Mouse (Mus musculus): ENCODE measurements around the gene Apopt1.
"Not testable (repeated sequence)": the region's sequence is repeated elsewhere in the genome, so short reads cannot be mapped to it uniquely, and the experiment has no call there.

The Apopt1 gene

DNA sequence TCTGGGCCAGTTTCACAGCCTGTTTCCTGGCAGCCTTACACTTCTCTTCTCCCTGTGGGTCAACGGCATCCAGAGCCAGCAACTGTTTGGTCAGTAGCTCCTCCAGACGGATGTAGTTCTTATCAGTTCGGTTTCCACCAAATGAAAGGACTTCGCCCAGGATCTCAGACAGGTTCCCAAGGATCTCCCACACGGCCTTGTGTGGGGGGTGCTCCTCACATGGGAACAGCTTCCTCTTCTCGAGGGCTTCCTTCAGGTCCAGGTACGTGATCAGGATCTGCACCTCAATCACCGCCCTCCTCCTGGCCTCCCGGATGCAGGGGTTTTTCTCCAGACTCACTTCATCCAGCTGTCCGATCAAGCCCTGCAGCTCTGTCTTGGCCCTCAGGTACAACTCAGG lies 3.0 kb upstream of the Apopt1 start:
- no peak for DNase-seq

DNA sequence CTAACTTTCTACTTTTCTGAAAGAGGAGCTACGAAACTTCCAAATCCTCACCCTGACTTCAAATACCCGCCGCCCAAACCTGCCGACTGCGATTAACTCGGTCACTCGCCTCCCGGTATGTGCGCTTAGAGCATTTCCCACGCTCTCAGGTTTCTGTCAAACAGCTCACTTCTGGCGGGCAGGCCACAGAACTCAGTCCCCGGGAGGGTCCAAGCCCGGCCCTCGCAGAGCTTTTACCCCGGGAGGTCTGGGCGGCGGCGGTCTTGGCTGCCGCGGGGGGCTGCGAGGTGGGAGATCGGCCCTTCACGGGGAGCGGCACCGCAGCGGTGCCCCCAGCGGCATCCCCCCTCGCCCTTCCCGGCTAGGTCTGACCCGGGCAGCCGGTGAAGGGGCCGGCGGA lies 585 bp upstream of the Apopt1 start:
- DNase-seq: no peak

DNA sequence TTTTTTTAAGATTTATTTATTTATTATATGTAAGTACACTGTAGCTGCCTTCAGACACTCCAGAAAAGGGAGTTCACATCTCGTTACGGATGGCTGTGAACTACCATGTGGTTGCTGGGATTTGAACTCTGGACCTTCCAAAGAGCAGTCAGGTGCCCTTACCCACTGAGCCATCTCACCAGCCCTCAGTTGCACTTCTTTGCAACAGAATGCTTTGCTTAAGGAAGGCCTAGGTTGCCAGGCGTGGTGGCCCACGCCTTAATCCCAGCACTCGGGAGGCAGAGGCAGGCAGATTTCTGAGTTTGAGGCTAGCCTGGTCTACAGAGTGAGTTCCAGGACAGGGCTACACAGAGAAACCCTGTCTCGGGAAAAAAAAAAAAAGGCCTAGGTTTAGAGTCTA lies 819 bp downstream of the Apopt1 start:
- DNase-seq: not testable (repeated sequence)

DNA sequence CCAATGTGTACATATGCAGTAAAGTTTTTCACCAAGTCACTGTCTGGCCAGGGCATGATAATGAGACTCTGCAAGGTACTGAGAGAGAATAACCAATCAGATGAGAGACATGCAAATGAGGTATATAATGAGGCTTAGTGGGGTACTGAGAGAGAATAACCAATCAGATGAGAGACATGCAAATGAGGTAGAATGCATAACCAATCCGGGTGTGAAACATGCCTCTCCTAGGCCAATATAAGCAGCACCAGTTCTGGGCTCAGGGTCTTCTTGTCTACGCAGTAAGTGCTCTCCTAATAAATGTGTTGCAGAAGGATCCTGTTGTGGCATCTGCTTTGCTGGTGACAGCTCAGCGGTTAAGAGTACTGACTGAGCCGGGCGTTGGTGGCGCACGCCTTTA lies 3.4 kb downstream of the Apopt1 start:
- DNase-seq: no peak

DNA sequence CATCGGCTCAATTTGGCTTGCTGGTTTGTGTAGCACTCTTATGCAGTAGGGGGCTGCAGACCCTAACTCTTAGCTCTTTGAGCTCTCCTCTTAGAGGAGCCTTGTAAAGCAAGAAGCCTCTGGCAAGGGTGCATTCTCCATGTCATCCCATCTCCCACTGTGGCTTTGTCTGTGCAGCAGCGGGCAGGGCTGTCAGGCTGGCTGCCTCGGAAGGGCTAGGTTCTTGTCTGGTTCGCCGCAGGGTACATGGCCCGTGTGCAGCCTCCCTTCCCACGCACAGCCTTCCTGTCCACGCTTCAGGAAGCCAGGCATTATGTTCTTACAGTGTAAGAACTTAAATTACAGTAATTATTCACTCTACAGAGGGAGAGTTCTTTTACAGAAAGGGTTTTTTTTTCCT lies 5.6 kb downstream of the Apopt1 start:
- no peak for DNase-seq

DNA sequence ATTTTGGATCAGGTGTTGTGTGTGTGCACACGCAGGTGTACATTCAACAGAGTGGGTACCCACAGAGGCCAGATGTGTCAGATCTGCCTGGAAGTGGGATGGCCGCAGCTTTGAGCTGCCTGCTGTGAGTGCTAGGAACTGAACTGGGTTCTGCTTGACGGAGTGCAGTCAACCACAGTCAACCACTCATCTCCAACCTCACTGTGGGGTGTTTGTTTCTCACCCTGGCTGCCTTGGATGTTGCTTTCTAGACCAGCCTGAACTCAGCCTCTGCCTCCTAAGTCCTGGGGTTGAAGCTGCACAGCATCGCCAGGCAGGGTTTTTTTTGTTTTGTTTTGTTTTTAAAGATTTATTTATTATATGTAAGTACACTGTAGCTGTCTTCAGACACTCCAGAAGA lies 7.2 kb downstream of the Apopt1 start:
- no peak for DNase-seq

DNA sequence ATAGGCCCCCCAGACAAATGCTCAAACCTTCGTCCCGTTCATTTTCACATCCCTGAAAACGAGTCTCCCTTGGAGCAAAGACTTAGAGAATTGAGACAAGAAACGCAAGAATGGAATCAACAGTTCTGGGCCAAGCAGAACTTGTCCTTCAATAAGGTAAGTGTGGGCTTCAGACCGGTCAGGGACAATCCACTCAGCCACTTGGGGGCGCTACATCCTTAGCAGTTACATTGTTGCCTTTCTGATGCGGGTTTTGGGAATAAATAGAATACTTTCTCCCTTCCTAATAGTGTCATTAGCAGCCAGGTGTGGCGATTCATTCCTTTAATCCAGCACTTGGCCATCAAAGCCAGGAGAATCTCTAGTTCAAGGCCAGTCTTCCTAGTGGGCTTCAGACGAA lies 9.6 kb downstream of the Apopt1 start:
- no peak for DNase-seq

DNA sequence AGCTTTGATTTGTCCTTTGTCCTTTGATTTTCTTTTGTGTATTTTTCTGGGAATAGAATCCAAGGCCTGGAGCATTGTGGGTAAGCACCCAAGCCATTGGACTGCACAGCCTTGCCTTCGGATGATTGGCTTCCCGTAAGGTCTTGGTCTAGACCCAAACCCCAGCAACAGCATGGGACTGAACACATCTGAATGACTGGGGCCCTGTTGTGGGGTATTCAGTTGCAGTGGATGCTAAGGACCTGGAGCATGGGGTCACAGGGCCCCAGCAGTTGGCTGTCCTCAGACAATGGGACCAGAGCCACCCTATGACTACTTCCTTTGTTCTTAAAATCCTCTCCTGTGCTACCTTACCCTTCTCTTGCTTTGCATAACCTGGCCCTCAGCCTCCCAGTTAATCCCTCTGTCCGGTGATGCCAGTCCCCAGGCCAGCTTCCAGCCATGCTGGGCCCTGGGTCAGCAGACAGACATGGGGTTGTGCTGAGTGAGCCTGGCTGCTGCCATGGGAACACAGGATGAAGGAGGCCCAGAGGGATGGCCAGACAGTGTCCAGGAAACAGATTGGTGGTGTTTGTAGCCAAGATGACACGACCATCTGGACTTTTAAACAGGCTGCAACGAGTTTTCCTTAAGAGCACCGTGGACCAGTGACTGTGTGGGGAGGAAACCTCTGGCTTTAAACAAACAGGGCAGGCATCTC lies 11.7 kb downstream of the Apopt1 start:
- no peak for DNase-seq

DNA sequence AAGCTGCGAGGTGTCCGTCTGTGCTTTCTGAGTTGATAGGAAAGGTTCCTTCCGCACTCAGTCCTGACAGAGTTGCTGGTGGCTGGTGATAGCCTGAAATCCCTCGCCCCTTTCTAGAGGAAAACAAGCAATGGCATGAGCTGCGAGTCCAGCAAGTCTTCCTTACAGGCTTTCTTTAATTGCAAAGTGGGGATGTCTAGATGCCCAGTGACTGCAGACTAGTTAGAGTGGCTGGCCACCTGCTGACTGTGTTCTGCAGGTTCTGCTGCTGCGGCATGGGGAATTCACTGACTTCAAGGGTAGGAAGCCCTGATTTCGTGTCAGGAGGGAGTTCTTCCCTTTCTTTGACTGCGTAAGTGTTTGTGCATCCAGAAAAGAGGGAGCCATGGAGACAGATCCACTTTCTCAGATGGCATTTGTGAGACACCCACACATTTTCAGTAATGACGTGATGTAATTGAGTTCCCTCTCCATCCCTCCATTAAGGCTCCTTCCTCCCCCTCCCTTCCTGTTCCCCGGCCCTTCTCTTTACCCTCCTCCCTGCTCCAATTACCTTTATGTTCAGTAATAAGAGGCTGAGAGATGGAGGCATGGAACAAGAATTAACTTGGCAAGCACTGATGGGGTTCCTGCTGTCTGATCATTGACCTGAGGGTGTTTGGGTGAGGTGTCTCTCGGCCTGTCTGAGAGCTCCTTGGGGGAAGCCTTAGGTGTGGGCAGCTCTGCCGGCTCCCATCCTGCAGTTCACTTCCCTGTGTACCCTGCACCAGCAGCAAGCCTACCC lies 12.5 kb downstream of the Apopt1 start:
- no peak for DNase-seq

DNA sequence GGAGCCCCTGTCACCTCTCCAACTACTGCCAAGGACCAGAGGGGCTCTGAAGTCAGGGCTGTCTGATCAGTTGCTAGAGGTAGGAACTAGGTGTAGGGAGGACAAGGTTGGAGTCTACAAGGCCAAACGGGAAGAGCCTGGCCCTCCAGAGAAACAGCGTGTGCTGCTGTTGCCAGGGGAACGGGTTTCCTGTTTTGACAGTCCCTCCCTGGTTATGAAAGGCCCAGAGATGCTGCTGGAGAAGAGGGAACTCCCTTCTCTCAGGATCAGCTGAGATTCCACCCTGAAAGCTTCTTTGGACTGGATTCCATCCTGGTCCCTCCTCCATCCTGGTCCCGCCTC lies 13.0 kb downstream of the Apopt1 start:
- peak; percentile 35 for DNase-seq

DNA sequence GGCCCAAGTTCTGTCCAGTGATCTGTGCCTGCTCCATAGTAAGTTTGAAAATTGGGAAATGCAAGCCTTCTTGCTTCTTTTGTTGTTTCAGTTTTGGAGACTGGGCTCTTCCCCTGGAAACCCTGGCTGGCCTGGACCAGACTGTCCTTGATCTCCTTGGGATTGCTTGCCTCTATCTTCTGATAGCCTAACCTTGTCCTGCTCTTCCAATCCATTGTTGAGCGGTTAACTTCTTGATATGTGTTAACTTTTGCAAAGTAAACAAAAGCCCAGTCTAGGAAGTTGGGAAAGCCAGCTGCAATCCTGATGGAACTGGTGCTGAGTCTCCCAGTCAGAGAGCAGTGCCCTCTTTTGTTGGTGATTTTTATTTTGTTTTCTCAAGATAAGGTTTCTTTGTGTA lies 14.9 kb downstream of the Apopt1 start:
- no peak for DNase-seq

DNA sequence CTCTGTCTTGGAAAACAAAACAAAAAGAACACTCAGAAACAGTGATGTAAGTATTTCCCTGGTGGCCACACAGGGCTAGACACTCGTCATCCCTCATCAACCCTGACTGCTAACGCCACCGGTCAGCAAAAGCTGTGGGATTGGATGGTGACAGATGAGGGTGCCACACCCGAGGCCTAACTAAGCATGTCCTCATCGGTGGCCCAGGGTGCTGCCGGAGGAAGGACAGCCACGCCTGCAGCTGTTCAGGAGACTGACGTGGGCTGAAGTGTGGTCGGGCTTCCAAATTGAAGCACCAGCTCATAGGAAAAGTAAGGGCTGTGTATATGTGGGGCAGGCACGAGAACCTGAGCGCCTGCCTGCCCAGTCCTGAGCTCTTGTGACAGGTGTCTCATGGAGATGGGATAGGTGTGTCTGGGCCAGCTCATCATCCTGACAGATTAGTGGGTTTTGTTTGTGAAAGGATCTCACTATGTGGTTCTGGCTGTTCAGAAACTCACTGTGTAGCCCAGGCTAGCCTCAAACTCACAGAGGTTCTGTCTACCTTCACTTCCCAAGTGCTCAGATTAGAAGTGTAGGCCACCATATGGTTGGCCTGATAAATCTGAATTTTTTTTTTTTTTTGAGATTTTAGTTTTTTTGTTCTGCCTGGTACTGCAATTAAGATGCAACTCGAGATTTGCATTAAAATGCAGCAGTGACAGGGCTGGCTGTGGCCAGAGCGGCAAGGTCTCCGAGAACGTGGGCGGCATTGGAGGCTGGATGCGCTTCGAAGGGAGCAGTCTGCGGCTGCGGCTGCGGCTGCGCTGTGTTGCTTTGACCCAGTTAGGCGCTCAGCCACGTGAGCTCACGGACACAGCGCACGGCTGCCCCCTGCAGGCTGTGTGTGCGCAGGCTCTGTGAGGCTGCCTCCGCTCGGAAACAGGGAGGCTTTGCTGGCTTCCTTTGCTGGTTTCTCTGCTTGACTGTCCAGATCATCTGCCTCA lies 19.1 kb downstream of the Apopt1 start:
- DNase-seq: peak; percentile 77

DNA sequence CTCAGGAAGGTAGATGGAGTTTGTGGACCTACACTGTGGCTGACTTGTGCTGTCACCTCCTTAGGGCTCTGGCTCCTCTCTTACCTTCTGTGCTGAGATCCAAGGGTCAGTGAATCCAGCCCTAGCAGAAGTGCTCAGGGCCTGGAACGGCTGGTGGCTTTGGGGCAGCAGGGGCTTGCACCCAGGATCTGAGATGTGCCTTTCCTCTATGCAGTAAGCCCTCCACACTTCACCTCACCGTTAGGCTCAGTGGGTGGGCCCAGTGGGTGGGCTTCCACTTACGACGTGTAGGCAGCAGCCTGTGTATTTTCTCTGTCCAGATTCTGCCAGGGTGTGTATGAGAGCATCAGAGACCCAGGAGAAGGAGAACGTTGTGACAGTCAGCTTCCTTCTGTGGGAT lies 19.9 kb downstream of the Apopt1 start:
- DNase-seq: no peak

DNA sequence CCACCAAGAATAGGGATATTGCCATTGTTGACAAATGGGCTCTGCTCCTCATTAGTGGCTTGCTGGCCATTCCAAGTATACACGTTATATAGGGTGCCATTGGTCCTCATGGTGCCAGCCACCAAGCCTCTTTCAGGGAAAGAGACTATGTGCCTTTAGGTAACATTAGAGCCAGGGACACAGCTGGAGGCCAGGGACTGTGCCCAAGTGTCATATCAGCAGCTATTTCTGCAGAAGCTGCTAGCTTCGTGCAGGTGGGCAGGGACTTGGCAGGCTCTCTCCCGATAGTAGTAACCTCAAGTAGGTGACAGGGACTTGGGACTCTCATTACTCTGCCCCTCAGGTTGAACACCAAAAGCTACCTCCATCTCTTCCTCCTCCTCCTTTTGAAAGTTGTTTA lies 21.9 kb downstream of the Apopt1 start:
- DNase-seq: no peak

DNA sequence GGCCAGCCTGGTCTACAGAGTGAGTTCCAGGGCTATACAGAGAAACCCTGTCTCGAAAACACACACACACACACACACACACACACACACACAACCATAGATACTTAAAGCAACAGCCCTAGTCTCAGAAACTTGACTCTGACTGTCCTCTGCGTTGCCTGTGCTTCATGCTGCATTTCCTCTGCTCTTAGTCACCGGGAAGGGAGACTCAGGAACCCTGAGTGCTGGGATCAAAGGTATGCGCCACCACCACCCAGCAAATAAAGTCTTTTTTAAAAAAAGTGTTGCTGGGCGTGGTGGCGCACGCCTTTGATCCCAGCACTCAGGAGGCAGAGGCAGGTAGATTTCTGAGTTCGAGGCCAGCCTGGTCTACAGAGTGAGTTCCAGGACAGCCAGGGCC lies 23.6 kb downstream of the Apopt1 start:
- not testable (repeated sequence) for DNase-seq

DNA sequence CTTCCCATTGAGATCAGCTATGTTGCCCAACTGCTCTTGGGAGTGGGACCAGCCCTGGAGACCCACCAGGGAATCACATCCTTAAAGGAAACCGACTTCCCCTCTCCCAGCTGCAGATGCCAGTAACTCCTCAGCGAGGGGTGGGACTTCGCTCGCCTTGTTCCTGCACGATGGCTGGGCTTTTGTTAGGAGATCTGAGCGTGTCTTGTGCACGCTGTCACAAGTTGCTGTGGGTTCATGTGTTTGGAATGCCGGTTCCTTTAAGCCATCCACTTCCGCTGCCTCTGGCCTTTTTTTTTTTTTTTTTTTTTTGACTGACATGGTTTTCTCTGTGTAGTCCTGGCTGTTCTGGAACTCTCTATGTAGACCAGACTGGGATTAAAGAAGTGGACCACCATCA lies 24.3 kb downstream of the Apopt1 start:
- DNase-seq: no peak

DNA sequence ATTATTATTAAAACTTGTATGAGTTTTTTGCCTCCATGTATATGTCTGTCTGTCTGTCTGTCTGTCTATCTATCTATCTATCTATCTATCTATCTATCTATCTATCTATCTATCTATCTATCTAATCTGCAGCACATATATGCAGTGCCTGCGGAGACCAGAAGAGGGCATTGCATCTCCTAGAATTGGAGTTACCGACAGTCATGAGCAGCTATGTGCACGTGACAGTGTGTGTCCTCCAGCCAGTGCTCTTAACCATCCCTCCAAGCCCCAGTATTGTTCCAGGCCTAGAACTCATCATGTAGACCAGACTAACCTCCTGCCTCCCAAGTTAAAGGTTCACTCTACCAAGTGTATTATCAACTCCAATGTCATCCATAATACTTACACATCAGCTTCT lies 25.7 kb downstream of the Apopt1 start:
- DNase-seq: peak; percentile 68

DNA sequence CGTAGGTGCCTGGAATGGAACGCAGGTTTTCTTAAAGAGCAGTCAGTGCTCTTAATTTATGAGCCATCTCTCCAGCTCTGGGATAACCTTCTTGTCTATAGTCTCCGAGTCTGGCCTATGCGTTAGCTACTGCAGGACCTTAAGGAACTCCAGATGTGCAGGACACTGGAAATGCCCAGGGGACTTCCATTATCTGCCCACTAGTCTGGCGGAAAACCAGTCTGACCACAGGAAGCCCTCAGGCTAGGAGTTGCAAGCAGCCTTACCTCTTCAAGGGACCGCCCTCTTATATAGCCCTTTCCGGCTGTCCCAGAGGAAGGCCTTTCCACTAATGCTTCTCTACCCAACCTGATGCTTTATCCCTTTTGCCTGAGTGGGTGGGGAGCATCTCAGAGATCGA lies 28.3 kb downstream of the Apopt1 start:
- no peak for DNase-seq

DNA sequence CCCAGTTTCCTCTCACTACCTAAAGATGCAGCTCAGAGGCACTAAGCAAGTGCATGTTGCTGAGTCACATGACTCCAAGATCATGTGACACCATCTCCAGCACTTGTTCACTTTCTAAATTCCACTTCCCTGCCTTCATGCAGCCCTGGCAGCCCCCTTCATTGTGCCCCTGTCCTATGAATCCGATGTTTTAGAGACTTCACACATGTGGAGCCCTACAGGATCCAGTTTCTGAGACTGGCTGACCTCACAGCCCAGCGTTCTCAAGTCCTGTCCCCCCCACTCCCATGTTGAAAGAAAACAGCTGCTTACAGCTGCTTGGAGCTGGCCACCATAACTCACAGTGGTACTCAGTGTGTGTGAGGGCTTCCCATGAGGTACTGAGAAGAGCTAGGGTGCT lies 30.4 kb downstream of the Apopt1 start:
- DNase-seq: peak; percentile 29

DNA sequence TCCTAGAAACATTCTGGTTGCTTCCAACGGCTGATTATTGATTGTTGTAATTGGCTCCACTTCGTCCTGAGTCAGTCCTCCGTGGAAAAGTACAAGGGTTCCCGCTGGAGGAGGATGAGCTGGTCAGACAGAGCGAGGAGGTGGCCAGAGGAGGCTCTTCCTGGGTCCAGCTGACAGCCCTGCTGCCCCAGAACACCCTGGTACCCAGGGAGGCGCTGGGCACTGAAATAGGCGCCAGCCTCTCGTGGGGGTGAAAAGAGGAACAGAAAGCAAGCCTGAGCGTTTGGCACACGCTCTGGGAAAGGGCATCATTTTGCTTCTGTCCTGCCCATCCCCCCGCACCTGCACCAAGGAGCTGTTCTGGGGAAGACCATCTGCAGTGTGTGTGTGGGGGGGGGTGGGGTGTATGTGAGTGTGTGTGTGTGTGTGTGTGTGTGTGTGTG lies 30.9 kb downstream of the Apopt1 start:
- no peak for DNase-seq

DNA sequence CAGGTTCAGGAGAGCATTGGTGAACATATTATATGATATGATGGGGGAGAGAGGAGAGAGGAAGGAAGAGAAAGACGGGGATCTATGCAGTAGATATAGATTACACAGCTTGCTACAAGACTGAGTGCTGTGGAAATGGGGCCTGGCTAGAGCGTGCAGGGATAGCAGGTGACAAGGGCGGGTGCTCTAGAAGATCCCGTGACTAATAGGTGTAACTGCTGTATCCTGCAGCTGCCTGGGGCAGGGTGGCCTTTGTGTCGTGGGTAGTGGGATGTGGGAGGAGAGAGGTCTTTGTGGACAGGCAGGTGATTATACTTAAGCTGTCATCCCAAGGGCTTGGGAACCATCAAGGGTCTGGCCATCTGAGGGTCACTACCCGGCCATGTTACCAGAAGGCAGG lies 32.2 kb downstream of the Apopt1 start:
- DNase-seq: no peak

DNA sequence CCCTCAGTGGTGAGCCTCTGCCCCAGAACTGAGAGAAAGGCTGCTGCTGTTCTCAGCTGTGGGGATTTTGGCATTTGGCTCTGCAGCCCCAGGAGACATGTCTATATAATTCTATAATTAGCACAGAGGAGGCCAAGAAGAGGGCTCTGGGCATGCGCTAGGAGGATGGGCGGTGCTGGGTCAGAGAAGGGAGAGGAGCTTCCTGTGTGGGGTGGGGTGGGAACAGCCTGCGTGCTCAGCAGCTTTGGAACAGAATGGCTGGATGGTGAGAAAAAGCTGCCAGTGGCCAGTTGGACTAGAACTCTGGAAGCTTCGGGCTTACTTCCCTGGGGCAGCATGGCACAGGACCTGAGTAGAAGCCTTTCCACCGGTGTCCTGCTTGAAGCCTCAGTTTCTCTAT lies 33.0 kb downstream of the Apopt1 start:
- peak; percentile 55 for DNase-seq

DNA sequence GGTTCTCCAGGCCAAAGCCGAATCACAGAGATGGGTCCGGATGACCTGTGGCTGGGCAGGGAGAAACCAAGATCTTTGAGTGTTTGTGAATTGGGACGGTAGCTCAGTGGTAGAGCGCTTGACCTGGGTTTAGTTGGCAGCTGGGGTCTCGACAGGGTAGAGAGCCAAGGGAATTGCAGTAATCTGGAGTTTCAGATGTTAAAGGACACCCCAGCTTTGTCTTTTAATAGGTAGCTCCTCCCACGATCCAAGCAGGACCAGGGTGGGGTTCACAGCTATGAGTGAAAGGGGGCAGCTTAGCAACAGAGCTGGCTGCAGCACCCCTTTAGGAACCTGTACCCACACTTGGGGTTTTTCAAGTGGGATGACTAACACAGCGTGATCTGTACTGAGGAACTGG lies 34.4 kb downstream of the Apopt1 start:
- DNase-seq: no peak

DNA sequence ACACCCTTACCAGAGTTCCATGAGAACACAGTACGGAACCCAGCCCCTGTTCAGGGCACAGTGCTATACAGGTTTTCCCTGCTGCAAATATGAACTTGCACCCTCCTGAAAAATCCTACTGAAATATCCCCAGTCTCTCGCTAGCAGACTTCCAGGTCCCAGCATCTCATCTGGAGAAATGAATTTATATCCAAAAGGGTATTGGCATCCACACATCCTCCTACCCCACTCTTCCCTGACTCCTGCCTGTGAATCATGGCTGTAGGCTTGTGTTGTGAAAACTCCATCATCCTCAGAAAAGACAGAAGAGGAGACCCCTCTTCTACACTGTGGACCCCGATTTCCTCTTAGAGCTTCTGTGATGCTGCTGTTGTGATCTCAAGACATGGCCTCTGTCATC lies 37.7 kb downstream of the Apopt1 start:
- no peak for DNase-seq

Data from kidney, adult 11 months (tissue).